Mouse (Mus musculus) cerebellum, postnatal 4 days (tissue): ENCODE results near the gene Psmb9.
"Not testable (repeated sequence)": the region's sequence is repeated elsewhere in the genome, so short reads cannot be mapped to it uniquely, and the experiment has no call there.

ENCODE experiments used
- DNase-seq, 2 experiments: peaks; one replicate each; pipeline ENCODE4 v3.0.0; 2022; ENCODE audit warnings: low spot score in 2 of 2, mixed read lengths in 1 of 2

Psmb9 gene

DNA sequence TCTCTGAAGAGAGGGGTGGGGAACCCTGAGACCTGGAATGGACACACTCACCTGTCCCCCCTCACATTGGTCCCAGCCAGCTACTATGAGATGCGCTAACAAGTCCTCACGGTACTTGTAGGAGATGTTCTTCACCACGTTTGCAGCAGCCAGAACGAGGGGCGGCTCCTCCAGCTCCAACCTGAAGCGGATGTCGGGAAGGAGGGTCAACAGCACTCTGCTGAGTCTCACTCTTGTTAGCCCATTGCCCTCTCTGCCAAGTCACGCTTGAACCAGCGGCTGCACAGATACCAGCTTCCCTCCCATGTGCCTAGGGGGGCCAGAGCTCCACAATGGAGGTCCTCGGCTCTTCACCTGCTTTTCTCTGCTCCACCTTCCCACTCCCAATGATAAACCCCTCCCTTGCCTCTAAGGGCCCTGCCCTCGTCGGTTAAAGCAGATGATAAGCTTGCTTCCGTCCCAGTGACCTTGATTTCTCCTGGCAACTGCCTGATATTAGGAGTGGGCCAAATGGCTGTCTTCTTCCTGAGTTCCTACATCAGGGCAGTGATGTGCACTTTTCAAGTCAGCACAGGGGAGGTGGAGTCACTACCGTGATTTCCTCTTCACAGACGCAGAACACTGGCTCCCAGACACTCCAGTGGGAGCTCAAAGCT, 3.9 kb downstream of the Psmb9 start:
- DNase-seq, result no peak

DNA sequence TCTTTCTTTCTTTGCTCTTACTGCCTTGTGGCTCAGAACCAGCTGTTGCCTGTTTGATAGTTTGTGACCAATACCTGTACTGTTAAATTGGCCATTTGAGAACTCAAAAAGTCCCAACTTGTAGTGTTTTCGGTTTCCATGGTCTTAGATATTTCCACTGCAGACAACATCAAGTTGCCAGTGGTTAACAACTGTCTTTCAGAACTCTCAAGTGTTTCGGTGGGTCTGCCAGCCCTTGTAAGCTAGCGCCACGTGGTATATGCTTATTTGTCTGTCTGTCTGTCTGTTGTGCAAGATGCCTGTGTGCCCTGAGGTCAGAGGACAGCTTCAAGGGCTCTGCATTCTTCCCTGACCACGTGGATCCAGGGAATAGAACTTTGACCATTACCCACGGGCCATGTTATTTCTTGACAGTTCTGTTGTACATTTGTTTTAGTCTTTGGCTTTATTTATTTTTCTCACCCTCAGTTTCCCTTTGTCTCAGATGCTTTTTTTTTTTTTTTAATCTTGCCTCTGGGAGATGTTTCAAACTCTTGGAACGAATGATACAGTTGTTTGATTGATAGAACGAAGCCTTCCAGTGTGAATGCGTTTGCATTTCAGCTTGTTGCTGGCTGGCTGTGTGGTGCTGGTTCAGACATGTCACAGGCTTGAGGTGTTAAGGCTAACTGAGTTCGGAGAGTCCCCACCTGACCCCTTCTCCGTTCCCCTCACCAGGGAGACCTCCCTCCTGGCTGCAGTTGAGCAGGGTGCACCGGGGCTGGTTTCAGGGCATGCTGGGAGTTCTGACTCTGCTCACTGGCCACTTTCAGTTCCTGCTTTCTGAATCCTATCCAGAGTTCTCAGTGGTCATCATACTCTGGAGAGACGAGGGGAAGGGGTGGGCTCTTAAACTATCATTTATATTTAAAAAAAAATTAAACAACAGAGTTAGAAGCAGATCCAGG, 7.4 kb downstream of the Psmb9 start:
- no peak for DNase-seq

DNA sequence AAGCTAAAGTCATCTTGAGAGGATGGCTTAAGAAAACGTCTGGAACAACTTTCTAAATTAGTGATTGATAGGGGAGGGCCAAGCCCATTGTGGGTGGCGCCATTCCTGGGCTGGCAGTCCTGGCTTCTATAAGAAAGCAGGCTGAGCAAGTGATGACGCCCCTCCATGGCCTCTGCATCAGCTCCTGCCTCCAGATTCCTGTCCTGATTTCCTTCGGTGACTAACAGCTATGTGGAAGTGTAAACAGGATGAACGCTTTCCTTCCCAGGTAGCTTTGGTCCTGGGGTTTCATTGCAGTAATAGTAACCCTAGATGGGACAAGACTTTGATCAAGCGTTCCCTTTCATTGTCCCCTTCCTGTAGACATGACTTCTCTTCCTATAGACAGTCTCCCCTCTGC, 8.5 kb downstream of the Psmb9 start:
- no peak for DNase-seq

DNA sequence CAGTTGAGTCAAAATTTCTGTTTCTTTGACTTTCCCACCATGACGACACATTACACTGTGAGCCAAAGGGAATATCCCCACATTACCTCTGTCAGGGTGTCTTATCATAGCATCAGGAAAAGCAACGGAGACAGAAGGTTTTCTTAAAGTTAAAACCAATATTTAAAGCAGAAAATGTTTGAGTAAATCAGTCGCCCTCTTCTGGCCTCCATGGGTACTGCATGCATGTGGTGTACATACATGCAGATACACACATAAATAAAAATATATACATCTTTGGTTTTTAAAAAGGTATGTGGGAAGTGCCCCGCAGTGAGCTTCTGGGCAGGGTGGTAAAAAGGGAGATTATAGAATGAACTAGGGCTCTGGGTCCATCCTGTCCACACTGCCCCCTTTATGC, 10.4 kb downstream of the Psmb9 start:
- no peak for DNase-seq

DNA sequence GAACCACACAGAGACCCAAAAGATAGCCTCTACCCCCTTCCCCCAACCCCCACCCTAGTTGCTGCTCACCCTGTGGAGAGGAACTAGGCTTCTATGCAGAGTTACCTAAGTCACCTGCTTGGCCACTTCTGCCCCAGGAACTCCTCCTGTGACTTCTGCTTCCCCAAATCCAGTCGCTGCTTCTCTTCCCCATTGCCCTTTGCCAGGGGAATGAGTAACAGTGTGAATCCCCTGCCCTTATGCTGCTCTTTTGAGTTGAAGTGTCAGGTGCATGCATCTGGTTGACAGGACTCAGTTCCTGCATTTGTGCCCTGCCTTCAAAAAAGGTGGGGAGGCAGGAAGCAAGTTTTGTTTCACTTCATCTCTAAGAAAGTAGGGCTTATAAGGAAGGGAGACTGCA, 13.5 kb downstream of the Psmb9 start:
- no peak for DNase-seq

DNA sequence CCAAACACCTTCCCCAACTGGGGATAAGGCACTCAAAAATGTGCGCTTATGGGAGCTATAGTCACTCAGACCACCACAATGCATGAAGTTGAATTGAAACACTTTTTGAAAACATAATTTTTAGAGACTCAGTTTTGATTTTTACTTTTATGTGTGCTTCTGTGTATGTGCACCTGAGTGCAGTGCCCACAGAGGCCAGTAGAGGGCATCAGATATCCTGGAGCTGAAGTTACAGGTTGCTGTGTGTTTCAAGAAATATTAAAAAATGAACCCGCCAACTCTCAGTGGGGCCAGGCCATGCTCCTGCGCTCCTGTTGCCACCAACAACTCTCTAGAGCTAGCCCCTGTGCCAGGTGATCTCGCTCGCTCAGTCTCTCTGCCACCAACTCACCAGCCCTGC, 15.0 kb downstream of the Psmb9 start:
- DNase-seq, result no peak

DNA sequence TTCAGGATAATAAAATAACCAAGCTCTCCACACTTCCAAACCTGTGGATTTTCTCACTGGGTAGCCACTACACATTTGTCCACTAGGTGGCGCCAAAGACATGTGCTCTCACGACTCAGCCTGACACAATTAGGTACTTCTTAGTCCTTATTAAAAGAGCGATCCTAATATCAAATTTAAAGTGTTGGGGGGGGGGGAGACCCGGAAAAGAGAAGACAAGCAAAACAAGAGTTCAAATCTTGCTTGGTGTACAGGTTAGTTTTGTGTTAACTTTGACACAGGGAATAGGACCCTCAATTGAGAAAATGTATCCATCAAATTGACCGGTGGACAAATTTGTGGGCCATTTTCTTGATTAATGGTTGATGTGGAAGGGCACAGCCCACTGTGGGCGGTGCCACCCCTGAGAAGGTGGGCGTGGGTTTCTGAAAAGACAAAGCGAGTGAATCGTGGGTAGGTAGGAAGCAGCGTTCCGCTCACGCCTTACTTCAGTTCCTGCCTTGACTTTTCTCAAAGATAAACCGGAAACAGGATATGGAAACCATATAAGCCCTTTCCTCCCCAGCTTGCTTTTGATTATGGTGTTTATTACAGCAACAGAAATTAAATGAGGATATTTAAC, 16.6 kb downstream of the Psmb9 start:
- peak; percentile 75 to 81 for DNase-seq

DNA sequence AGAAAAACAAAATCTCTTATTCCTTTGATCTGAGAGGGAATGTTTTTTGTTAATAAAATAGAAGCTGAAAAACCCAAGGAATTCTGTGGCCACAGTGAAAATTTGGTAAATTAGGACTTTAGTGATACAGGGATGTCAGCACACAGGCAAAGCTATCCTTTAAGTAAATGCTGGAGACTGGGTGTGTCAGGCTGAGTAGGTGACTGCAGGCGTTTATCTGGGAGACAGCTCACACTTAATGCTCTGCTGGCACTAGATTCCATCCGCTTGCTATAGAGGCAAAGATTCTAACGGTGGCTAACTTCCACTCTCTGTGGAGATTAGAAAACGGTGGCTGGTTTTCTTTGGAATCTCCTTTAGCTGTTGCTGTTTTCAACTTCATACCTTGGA, 17.1 kb downstream of the Psmb9 start:
- DNase-seq, result no peak

DNA sequence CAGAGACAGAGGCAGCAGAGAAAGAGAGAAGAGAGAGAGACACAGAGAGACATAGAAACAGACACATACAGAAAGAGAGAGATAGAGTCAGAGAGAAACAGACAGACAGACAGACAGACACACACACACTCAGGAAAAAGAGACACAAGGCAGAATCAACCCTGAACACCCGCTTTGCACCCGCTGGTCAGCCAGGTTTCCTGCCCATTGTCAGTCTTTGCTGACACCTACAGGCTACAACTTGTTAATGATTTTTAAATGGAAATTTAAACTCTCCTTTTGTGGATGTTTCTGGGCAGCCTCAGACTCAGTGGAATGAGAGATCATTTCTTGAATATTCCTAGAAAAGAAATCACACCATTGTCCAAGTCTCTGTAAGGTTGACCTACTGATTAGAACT, 18.3 kb downstream of the Psmb9 start:
- no peak for DNase-seq

DNA sequence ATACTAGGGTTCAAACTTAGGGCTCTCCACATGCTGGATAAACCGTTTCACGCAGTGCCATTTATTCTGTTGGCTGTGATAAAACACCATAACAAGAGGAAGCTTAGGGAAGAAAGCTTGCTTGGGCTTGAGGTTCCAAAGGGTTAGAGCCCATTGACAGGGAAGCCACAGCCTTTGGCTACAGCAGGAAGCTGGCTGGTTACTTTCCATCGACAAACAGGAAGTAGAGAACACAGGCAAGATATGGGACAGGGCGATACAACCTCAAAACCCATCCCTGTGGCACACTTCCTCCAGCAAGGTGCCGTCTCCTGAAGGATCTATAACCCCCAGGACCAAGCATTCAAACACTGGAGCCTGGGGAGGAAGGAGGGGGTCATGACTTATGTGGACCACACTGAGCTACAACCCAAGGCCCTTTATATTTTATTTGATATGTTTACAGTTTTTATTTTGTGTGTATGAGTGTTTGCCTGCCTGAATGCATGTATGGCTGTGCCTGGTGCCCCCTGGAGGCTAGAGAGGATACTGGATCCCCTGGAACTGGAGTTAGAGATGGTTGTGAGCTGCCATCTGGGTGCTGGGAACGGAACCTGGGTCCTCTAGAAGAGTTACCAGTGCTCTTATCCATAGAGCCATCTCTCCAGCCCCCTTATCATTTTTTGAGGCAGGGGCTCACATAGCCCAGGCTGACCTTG, 22.4 kb downstream of the Psmb9 start:
- DNase-seq, result no peak

DNA sequence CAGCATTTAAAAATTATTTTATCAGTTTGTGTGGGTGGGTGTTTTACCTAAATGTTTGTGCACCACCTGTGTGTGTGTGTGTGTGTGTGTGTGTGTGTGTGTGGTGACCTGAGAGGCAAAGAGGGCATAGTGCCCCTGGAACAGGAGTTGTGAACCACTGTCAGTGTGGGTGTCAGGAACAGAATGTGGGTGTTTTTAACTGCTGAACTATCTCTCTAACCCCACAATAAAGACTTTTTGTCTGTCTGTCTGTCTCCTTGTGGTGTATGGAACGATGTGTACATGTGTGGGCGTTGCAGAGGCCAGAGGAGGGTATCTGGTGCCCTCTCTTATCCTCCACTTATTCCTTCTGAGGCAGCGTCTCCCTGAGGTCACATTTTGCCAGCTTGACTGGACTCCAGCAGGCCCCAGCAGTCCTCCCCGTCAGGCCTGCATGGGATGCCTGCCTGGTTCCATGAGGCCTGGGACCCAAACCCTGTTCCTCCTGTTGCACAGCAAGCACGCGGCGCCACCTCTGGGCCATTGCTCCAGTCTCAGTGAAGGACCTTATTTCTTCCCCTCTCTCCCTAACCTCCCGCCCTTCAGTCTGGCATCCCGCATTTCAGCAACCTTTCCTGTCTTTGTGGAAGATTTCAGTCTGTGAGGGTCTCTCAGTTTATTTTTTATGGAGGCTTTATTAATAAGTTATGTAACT, 23.2 kb downstream of the Psmb9 start:
- DNase-seq, result no peak

DNA sequence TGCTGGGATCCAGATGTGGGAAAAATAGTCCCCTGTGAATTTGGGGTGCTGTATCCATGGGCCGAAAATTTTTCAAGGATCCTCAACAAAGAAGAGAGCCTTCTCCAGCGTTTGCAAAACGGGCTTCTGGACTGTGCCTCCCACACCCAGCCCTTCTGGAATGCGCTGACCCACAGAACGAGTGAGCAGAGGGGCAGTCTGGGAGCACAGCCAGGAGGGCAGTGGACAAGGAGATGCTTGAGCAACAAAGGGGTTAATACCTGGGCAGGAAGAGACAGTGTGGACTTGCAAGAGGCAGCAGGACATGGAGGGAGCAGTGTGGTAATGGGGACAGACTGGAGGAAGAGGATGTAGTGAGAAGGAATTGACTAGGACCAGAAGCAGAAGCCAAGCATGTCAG, 32.0 kb downstream of the Psmb9 start:
- DNase-seq, result no peak

DNA sequence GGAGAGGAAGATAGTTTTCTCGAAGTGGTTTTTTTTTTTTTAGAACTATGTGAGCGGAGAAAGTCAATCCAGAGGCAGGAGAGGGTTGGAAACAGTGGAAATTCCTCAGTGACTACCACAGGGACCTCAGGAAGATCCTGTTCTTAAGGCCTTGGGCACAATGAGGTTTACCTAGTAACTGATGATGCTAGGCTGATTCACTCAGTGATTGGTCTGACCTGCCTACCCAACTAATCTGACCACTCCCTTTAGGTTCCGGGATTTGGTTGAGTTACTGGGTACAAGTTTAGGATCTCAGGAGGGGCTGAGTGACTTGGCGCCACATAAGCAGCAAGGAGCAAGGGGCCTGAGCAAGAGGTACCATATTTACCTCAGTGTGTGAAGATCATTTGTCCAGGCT, 34.6 kb downstream of the Psmb9 start, which contains the start of gene H2-DMb1:
Gene H2-DMb1, plus strand, starts transcription at position 150 of the 400 bp plus-strand sequence.
- no peak for DNase-seq

DNA sequence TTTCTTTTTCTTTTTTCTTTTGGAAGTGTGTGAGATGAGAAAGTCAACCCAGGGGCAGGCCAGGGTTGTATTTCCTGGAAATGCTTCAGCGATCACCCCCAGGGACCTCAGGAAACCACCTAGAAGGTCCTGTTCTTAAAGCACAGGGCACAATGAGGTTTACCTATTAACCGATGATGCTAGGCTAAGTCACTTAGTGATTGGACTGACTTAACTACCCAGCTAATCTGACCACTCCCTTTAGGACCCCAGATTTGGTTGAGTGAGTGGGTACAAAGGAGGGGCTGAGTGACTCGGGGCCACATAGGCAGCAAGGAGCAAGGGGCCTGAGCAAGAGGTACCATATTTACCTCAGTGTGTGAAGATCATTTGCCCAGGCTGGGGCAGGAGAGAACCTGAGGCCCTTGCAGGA, 42.6 kb downstream of the Psmb9 start:
- no peak for DNase-seq

DNA sequence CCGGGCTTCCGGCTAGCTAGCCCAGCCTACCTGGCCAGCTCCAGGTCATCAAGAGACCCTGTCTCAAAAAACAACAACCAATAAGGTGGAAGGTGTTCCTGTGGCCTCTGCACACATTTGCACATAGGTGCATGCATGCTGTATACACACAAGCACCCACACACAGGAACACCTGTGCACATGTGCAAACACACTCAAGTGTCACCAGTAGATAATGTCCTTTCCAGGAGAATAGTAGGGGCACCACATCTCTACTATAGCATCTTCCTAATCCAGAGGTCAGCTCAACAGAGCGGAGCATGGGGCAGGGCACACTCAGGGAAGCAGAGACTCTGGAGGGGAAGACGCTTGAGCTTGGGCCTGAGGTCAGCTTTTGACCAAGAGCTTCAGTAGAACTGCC, 43.3 kb downstream of the Psmb9 start:
- not testable (repeated sequence) for DNase-seq

DNA sequence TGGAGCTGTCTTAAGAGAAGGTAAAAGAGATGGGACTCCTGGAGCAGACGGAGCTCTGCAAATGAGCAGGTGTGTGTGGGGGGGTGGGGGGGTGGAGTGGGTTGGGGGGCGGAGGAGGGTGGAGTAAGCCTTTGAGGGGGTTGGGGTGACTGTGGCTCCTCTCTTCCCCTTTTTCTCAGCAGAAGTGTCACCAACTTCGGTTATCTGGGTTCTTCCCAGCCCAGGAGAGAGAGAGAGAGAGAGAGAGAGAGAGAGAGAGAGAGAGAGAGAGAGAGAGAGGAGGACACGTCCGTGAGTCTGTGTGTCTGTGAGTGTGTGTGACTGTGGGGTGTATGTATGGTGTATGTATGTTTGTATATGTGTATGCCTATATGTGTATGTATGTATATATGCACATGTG, 44.1 kb downstream of the Psmb9 start:
- DNase-seq, result no peak

DNA sequence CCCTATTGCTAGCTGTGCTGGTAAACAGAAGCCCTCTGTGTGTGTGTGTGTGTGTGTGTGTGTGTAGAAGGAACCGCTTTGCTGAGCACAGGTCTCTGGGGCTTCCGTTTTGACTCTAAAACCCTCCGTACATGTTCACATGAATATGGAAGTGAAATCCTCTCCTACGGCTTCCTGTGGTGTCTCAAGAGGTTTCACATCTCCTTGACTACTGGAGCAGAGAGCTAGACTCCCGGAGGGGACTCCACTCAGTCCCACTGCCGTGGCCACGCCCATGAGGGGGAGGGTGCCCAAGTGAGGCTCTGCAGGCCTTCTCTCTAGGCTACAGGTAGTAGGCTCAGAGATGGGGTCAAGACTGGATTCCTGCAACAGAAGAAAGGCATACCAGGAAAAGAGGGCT, 44.5 kb downstream of the Psmb9 start, which contains the start of gene H2-DMb2:
Gene H2-DMb2, plus strand, starts transcription at position 275 of the 400 bp plus-strand sequence.
- no peak for DNase-seq

DNA sequence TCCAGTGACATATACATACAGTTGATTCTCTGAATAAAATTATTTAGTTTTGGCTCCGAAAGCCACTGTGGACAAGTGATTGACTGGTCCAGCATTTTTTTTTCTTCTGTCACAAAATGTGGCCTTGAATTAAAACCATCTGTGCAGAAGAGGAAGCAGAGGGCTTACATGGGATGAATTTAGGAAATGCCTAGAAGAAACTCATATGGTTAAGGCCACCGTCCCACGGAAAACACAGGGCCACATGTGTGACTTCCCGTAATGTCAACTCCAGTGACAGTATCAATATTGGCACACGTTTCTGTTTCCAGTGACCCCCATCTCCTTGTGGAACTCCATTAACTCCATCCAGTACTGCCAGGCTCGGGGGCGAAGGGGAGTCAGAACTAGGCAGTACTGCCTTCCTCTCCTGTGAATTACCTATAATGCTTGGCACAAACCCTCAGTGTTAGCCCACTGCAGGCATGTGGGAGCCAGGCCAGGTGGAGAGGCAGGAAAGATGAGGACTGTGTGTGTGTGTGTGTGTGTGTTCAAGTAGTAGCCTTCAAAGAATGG, 45.0 kb downstream of the Psmb9 start:
- DNase-seq, result no peak

DNA sequence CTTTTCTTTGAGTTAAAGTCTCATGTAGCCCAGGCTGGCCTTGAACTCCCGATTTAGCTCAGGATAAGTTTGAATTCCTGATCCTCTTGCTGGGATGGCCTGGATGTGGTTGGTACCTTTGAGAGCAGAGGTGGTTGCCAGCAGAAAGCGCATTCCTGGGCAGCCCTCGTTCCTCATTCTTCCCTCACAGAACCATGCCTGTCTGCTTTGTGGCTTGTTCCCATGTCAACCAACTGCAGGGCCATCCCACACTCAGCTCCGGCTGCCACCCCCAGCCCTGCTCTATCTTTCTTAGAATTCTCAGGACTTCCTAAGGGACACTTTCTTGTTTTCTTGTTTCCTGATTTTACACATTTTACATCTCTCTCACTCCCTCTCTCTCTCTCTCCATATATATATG, 46.1 kb downstream of the Psmb9 start:
- no peak for DNase-seq

DNA sequence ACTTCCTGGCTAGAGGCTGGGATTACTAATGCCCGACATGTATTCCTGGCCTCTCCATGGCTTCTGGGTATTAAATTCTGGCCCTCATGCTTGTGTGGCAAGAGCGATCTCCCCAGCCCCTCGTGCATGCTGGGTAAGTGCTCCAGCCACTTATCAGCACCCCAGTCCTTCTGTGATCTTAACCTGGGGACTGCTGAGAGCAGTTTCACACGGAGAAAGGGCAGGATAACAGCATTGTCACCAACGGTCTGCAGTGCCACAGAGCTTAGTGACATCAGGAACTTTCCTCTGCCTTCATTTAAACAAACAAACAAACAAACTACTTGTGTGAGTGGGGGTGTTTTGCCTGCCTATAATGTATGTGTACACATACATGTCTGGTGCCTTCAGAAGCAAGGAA, 47.3 kb downstream of the Psmb9 start:
- no peak for DNase-seq

DNA sequence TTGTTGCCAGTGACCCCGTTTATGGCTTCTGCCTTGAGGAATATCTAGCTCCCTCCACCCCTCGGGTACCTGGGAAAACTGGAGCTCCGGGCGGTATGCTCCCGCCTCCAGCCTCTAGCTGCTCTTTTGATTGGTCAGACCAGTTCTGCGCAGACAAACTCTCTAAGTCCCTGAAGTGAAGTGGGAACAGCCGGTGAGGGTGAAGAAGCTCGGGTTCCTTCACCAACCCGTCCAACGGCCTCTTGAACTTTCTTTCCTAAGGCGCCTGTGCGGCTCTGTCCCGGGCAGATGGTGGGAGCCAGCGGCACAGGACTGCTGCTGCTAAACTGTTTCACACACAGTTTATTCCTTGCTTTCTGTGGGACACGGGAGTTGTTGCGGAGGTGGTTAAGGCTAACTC, 48.1 kb downstream of the Psmb9 start:
- no peak for DNase-seq
